Mouse (Mus musculus): Measurements from ENCODE around the gene Gp1bb. TPM values are rescaled to one million over a fixed set of nuclear protein-coding genes. Genes with fewer than 3 reads are reported as not detected.
A peak's percentile ranks its signal among the peaks of the same experiment; 100 is the strongest.

The Gp1bb gene
- polyA plus RNA-seq, 1 experiment from 2014 or later = 1.9 TPM

DNA sequence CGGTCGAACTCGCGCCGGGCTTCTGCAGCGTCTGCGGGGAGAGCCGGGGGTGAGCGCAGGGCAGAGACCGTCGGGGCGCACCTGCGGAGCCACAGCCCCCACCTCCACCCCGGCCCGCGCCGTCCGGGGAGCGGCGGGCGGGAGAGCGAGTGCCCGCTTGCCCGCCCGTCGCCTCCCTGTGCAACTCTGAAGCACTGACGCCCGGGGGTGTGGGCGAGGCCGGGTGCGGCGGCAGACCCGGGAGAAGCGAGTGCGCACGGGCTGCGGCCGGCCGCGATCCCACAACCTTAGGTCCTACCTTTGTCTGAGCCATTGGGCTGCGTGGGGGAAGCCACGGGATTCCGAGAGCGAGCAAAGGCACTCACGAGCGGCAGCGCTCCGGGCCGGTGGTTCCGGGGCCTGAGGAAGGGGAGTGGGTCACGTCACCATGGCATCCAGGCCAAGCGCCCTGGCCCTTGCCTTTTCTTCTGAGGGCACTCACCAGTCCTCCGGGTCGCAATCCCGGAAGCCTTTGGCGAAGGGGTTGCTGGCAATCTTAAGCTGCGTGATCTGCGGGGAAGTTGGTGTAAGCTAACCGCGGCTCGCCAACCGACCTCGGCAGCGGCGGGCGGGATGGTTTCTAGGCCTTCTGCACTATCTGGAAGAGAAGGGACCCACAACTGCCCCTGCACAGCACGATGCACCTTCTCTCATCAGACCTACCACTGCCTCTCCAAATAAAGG lies 39.6 kb downstream of the Gp1bb start:
- peak overlapping the region; percentile 54 for H3K4me2 ChIP-seq (ENCODE audit: low read length)
- DNase-seq (ENCODE audit: low spot score) = no peak
- peak overlapping the region; percentile 33 for H3K4me3 ChIP-seq (ENCODE audit: low read depth, low read length)
- H3K27ac ChIP-seq (ENCODE audit: low read depth) = no peak overlapping the region
- H3K36me3 ChIP-seq (ENCODE audit: control insufficient read depth, insufficient read depth, low read length) = no peaks in the 10 kb centered on the region
- ATAC-seq (replicated peaks; ENCODE audit: low FRiP score, low TSS enrichment, low read depth) = 0 out of 2 replicates have a peak, but pooled peaks have one; percentile 20
- peaks cover 13% of the 10 kb centered on the region for H3K4me1 ChIP-seq (replicated peaks; ENCODE audit: control insufficient read depth, insufficient read depth, low read length)
- 3% methylated on average over 58 of the region's 67 CpGs for WGBS
- peaks cover 88% of the 10 kb centered on the region for H3K27me3 ChIP-seq (replicated peaks; ENCODE audit: control insufficient read depth, insufficient read depth, low read length)
- H3K9me3 ChIP-seq (ENCODE audit: control insufficient read depth, low read length) = no peaks in the 10 kb centered on the region
- H3K9ac ChIP-seq (ENCODE audit: low read length) = no peak overlapping the region

DNA sequence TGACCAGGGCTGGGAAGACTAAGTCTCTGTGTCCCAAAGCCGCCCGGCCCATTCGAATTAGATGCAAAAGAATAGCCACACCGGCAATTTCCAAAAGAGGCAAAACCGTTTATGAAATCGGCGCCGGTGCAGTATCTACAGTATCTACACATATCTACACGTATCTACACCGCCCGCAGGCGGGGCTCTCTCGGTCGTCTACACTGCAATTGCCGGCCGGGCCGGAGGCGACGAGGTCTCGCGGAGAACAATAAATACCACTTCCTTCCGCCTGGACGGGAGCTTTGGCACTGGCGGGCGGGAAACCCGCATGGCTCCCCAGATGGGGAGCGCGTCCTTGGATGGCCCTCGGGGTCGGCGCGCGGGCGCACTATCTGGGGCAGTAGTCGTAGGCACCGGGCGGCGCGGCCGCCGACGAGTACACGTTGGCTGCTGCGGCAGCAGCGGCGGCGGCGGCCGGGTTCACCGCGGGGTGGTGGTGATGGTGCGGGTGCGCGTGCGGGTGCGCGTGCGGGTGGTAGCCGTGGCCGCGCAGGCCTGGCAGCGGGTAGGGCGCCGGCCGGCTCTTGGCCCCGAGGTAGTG lies 40.5 kb downstream of the Gp1bb start:
- under 1% methylated on average over 65 of the region's 66 CpGs for whole genome bisulfite sequencing
- H3K4me2 ChIP-seq (ENCODE audit: low read length) = peak overlapping the region; percentile 54
- peak; percentile 77 for DNase-seq (ENCODE audit: low spot score)
- no peak overlapping the region for H3K9ac ChIP-seq (ENCODE audit: low read length)
- H3K9me3 ChIP-seq (ENCODE audit: control insufficient read depth, low read length) = no peaks in the 10 kb centered on the region
- 0 out of 2 replicates have a peak, but pooled peaks have one; percentile 16 for ATAC-seq (replicated peaks; ENCODE audit: low FRiP score, low TSS enrichment, low read depth)
- H3K36me3 ChIP-seq (ENCODE audit: control insufficient read depth, insufficient read depth, low read length) = no peaks in the 10 kb centered on the region
- no peak overlapping the region for H3K27ac ChIP-seq (ENCODE audit: low read depth)
- H3K27me3 ChIP-seq (replicated peaks; ENCODE audit: control insufficient read depth, insufficient read depth, low read length) = peaks cover 81% of the 10 kb centered on the region
- H3K4me1 ChIP-seq (replicated peaks; ENCODE audit: control insufficient read depth, insufficient read depth, low read length) = peaks cover 12% of the 10 kb centered on the region; the same call in 1 of the 2 replicates
- H3K4me3 ChIP-seq (ENCODE audit: low read depth, low read length) = peak overlapping the region; percentile 33

DNA sequence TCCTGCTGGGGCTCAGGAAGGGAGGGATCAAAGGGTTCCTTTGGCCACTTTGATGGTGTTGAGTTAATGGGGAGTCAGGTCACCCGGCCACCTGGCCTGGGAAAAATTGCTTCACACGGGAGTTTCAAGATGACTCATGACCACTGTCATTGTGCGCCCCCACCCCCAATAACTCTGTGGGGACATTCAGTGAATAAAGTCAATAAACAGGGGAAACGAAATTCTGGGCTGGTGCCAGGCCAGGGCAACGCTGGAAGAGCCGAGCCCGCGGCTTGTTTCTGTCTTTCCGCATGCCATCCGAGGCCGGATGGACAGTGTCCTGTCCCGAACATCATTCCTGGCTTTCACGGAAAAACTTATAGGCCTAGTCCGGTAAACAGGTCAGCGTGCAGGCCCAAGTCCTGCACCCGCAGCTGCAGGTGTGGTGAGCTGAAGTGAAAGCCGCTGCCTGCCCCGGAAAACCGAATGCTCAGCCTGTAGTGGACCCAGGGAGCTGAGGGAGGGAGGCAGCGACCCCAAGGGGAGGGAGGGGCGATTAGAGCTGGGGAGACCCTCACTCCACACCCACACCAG lies 41.1 kb downstream of the Gp1bb start:
- peaks cover 76% of the 10 kb centered on the region for H3K27me3 ChIP-seq (replicated peaks; ENCODE audit: control insufficient read depth, insufficient read depth, low read length)
- no peak overlapping the region for H3K27ac ChIP-seq (ENCODE audit: low read depth)
- peak overlapping the region; percentile 54 for H3K4me2 ChIP-seq (ENCODE audit: low read length)
- ATAC-seq (replicated peaks; ENCODE audit: low FRiP score, low TSS enrichment, low read depth) (0 out of 2 replicates have a peak, but pooled peaks have one; percentile 12), DNase-seq (ENCODE audit: low spot score) (no peak)
- no peaks in the 10 kb centered on the region for H3K36me3 ChIP-seq (ENCODE audit: control insufficient read depth, insufficient read depth, low read length)
- H3K4me1 ChIP-seq (replicated peaks; ENCODE audit: control insufficient read depth, insufficient read depth, low read length) = peaks cover 9% of the 10 kb centered on the region; the same call in 1 of the 2 replicates
- WGBS = 5% methylated on average over 21 of the region's 21 CpGs
- no peak overlapping the region for H3K9ac ChIP-seq (ENCODE audit: low read length)
- no peaks in the 10 kb centered on the region for H3K9me3 ChIP-seq (ENCODE audit: control insufficient read depth, low read length)
- H3K4me3 ChIP-seq (ENCODE audit: low read depth, low read length) = peak overlapping the region; percentile 33; the same call in 1 of the 2 replicates

DNA sequence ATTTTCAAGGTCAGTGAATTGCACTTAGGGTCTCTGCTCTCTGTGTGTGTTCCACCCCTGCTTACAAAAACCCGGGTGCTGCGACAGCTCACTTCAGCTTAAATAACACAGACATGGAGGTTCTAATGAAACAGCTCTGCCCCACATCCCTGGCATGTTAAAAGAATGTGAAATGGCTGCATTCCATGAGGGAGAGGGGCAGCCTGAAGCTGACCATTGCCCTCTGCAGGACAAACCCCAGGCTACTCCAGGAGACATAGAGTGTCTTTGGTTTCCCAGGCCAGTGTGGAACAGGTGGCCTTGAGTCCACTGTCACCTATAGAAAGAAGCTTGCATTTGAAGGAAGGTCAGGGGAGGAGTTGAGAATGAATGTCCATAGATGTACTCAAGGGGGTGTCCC lies 41.8 kb downstream of the Gp1bb start:
- ATAC-seq (replicated peaks; ENCODE audit: low FRiP score, low TSS enrichment, low read depth) (no peak), DNase-seq (ENCODE audit: low spot score) (no peak)
- peaks cover 69% of the 10 kb centered on the region for H3K27me3 ChIP-seq (replicated peaks; ENCODE audit: control insufficient read depth, insufficient read depth, low read length)
- H3K4me2 ChIP-seq (ENCODE audit: low read length) = no peak overlapping the region
- H3K9ac ChIP-seq (ENCODE audit: low read length) = no peak overlapping the region
- H3K27ac ChIP-seq (ENCODE audit: low read depth) = no peak overlapping the region
- no peaks in the 10 kb centered on the region for H3K36me3 ChIP-seq (ENCODE audit: control insufficient read depth, insufficient read depth, low read length)
- WGBS = 18% methylated on average over 2 of the region's 2 CpGs
- H3K4me3 ChIP-seq (ENCODE audit: low read depth, low read length) = no peak overlapping the region
- H3K9me3 ChIP-seq (ENCODE audit: control insufficient read depth, low read length) = no peaks in the 10 kb centered on the region
- peaks cover 9% of the 10 kb centered on the region; the same call in 1 of the 2 replicates for H3K4me1 ChIP-seq (replicated peaks; ENCODE audit: control insufficient read depth, insufficient read depth, low read length)

DNA sequence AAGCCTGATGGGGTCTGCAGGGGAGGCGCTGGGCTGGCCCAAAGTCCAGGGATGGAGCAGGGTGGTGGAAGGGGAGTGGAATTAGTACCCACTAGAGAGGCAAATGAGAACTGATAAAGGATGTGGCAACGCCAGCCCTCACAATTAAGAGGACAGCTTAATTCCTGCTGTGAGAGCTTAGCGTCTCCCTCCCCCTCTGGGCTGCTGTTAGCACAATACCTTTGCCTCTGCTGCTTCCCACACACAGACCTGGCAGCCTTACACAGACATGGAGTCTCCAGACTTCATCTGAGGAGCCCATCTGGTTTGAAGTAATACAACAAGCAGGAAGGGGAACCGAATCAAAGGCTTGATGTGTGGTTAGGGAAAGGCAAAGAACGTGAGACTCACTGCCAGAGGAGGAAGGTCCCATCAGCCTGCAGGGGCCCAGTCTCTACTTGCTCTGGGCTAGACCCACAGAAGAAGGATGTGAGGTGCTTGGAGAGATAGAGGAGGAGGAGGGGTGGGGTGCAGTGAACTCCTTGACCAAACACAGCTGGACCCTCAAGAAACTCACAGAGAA lies 44.5 kb downstream of the Gp1bb start:
- Histone ChIP-seq H3K4me2 (ENCODE audit: low read length) (no peak overlapping the region), H3K27me3 (replicated peaks; ENCODE audit: control insufficient read depth, insufficient read depth, low read length) (peaks cover 42% of the 10 kb centered on the region), H3K27ac (ENCODE audit: low read depth) (no peak overlapping the region), H3K9me3 (ENCODE audit: control insufficient read depth, low read length) (no peaks in the 10 kb centered on the region), H3K36me3 (ENCODE audit: control insufficient read depth, insufficient read depth, low read length) (no peaks in the 10 kb centered on the region), H3K4me1 (replicated peaks; ENCODE audit: control insufficient read depth, insufficient read depth, low read length) (peaks cover 9% of the 10 kb centered on the region; the same call in 1 of the 2 replicates), H3K9ac (ENCODE audit: low read length) (no peak overlapping the region), H3K4me3 (ENCODE audit: low read depth, low read length) (no peak overlapping the region)
- DNase-seq (ENCODE audit: low spot score) (no peak), ATAC-seq (replicated peaks; ENCODE audit: low FRiP score, low TSS enrichment, low read depth) (no peak)
- WGBS = 37% methylated on average over 5 of the region's 5 CpGs

DNA sequence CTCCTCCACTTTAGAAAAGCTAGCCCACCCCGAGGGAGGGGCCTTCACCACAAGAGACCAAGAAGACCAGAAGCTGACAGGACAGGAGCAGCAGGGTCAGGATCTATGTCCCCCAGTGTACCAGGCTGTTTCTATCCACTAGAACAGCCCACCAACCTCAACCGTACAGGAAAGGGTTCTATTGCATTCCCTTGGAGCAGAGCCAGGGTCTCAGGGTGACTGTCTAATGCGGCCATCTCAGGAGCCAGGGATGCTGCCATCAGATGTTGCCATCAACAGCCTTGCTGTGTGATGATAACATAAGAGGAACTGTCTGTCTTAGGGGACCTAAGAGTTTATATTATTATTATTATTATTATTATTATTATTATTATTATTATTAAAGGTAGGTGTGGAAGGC lies 45.1 kb downstream of the Gp1bb start:
- no peak overlapping the region for H3K4me2 ChIP-seq (ENCODE audit: low read length)
- no peaks in the 10 kb centered on the region for H3K36me3 ChIP-seq (ENCODE audit: control insufficient read depth, insufficient read depth, low read length)
- H3K27ac ChIP-seq (ENCODE audit: low read depth) = no peak overlapping the region
- no peak overlapping the region for H3K4me3 ChIP-seq (ENCODE audit: low read depth, low read length)
- H3K4me1 ChIP-seq (replicated peaks; ENCODE audit: control insufficient read depth, insufficient read depth, low read length) = peaks cover 9% of the 10 kb centered on the region; the same call in 1 of the 2 replicates
- DNase-seq (ENCODE audit: low spot score) = no peak
- H3K9me3 ChIP-seq (ENCODE audit: control insufficient read depth, low read length) = no peaks in the 10 kb centered on the region
- peaks cover 36% of the 10 kb centered on the region for H3K27me3 ChIP-seq (replicated peaks; ENCODE audit: control insufficient read depth, insufficient read depth, low read length)
- 51% methylated on average over 3 of the region's 3 CpGs for WGBS
- ATAC-seq (replicated peaks; ENCODE audit: low FRiP score, low TSS enrichment, low read depth) = no peak
- H3K9ac ChIP-seq (ENCODE audit: low read length) = no peak overlapping the region

DNA sequence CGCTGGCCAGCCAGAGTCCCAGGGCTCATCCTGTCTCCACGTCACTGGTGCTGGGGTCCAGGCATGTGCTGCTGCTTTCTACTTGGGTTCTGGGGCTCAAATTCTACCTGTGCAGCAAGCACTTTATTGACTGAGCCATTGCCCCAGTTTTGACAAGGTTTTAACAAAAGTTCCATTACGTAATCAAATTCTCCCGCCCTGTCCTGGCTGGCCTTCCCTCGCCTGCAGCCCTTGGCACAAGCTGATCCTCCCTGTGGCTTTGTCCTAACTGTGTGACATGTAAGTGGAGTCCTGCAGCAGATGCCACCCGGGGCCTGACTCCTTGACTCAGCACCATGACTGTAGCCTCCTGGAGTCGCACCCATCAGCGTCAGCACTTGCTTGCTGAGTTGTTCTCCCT lies 48.0 kb downstream of the Gp1bb start:
- WGBS = 80% methylated on average over 8 of the region's 8 CpGs
- no peaks in the 10 kb centered on the region for H3K9me3 ChIP-seq (ENCODE audit: control insufficient read depth, low read length)
- H3K4me1 ChIP-seq (replicated peaks; ENCODE audit: control insufficient read depth, insufficient read depth, low read length) = no peaks in the 10 kb centered on the region
- no peak overlapping the region for H3K9ac ChIP-seq (ENCODE audit: low read length)
- ATAC-seq (replicated peaks; ENCODE audit: low FRiP score, low TSS enrichment, low read depth) (0 out of 2 replicates have a peak, but pooled peaks have one; percentile 36), DNase-seq (ENCODE audit: low spot score) (no peak)
- H3K27me3 ChIP-seq (replicated peaks; ENCODE audit: control insufficient read depth, insufficient read depth, low read length) = peaks cover 7% of the 10 kb centered on the region
- no peak overlapping the region for H3K27ac ChIP-seq (ENCODE audit: low read depth)
- no peak overlapping the region for H3K4me2 ChIP-seq (ENCODE audit: low read length)
- H3K4me3 ChIP-seq (ENCODE audit: low read depth, low read length) = no peak overlapping the region
- no peaks in the 10 kb centered on the region for H3K36me3 ChIP-seq (ENCODE audit: control insufficient read depth, insufficient read depth, low read length)
